Mouse (Mus musculus) intestine, postnatal 0 days (tissue): Measurements from ENCODE around the gene Oas3. TPM values are rescaled to one million over a fixed set of nuclear protein-coding genes. Genes with fewer than 3 reads are reported as not detected.
A peak's percentile ranks its signal among the peaks of the same experiment; 100 is the strongest.

ENCODE experiments used
- ATAC-seq: fragments of 200-750 bp; cut with Nextera tagmentation; 2 replicates; pipeline ENCODE4 v1.8.0; 2017; ENCODE audit warnings: mild to moderate bottlenecking, moderate TSS enrichment, moderate library complexity
- H3K27ac ChIP-seq: fragments of 300-500 bp; sonication (generic); 2 replicates; pipeline ENCODE4 v1.5.1; 2014; ENCODE audit warnings: mild to moderate bottlenecking, low read depth, low read length, moderate library complexity
- H3K27me3 ChIP-seq: fragments of 300-500 bp; sonication (generic); replicated peaks from 2 replicates; pipeline ENCODE4 v1.6.1; 2014; ENCODE audit warnings: low read length, mixed read lengths; ENCODE audit not compliant: control insufficient read depth, insufficient read depth
- H3K36me3 ChIP-seq: fragments of 300-500 bp; sonication (generic); 2 replicates; pipeline ENCODE4 v1.6.1; 2014; ENCODE audit warnings: mild to moderate bottlenecking, moderate library complexity; ENCODE audit not compliant: control insufficient read depth, insufficient read depth
- H3K4me1 ChIP-seq: fragments of 300-500 bp; sonication (generic); replicated peaks from 2 replicates; pipeline ENCODE4 v1.6.1; 2014; ENCODE audit warnings: antibody characterized with exemption, low read length, mixed read lengths; ENCODE audit not compliant: control insufficient read depth, insufficient read depth
- H3K4me2 ChIP-seq: fragments of 300-500 bp; sonication (generic); replicated peaks from 2 replicates; pipeline ENCODE4 v1.6.1; 2014; ENCODE audit warnings: low read depth, mild to moderate bottlenecking, moderate library complexity
- H3K4me3 ChIP-seq: fragments of 300-500 bp; sonication (generic); 2 replicates; pipeline ENCODE4 v1.5.1; 2014; ENCODE audit warnings: low read depth, low read length
- H3K9ac ChIP-seq: fragments of 300-500 bp; sonication (generic); 2 replicates; pipeline ENCODE4 v1.6.1; 2014; ENCODE audit warnings: mild to moderate bottlenecking, low read depth, low read length
- H3K9me3 ChIP-seq: fragments of 300-500 bp; sonication (generic); 2 replicates; pipeline ENCODE4 v1.6.1; 2016; ENCODE audit warnings: mixed run types; ENCODE audit not compliant: control insufficient read depth
- CTCF ChIP-seq: sonication (generic); IDR thresholded peaks from 2 replicates; pipeline ENCODE4 v1.5.1; 2016; ENCODE audit warnings: low read depth, mild to moderate bottlenecking, control low read depth, antibody characterized with exemption, moderate library complexity
- WGBS: fragments of 180-500 bp; shearing (Covaris S2); extraction: QIAGEN DNeasy Blood & Tissue Kit; methylation state at CpG from one replicate; pipeline ENCODE4 v1.1.7; 2014; 5-methylcytosine and 5-hydroxymethylcytosine counted together
- polyA plus RNA-seq: library from polyadenylated mRNA; unstranded; fragments of >200 nt; fragmentation: Nextera tagmentation; extraction: Ambion mirVana; gene quantifications from 2 replicates; pipeline ENCODE4 v1.2.1, GENCODE M21; 2015

Oas3 gene
- polyA plus RNA-seq, 1 experiment from 2014 or later, result 0.66 TPM

GRCm38 (mm10) chr5:120782446-120782845, 5.0 kb upstream of the Oas3 start:
- Histone ChIP-seq H3K4me2 (no peak overlapping the region), H3K9ac (no peak overlapping the region), H3K36me3 (no peaks in the 10 kb centered on the region), H3K27me3 (no peaks in the 10 kb centered on the region; the same call in 1 of the 2 replicates), H3K4me3 (no peak overlapping the region), H3K4me1 (no peaks in the 10 kb centered on the region), H3K9me3 (no peaks in the 10 kb centered on the region), H3K27ac (no peak overlapping the region)
- WGBS, result 56% methylated on average over 2 of the region's 2 CpGs
- TF ChIP-seq CTCF, result no peak
- ATAC-seq, result no peak

- no peaks in the 10 kb centered on the region for H3K9me3 ChIP-seq
- H3K27me3 ChIP-seq, result no peaks in the 10 kb centered on the region; the same call in 1 of the 2 replicates
- H3K9ac ChIP-seq, result no peak overlapping the region
- H3K4me3 ChIP-seq, result no peak overlapping the region
- no peaks in the 10 kb centered on the region for H3K36me3 ChIP-seq
- peak; percentile 26; the same call in 1 of the 2 replicates for TF ChIP-seq CTCF
- 100% methylated on average over 1 of the region's 1 CpGs for WGBS
- H3K27ac ChIP-seq, result no peak overlapping the region
- no peak for ATAC-seq
- no peaks in the 10 kb centered on the region for H3K4me1 ChIP-seq
- H3K4me2 ChIP-seq, result no peak overlapping the region
Measured at GRCm38 (mm10) chr5:120781646-120782045, 4.2 kb upstream of the Oas3 start.

- no peak overlapping the region for H3K27ac ChIP-seq
- no peak for ATAC-seq
- TF ChIP-seq CTCF, result no peak
- no peak overlapping the region for H3K9ac ChIP-seq
- 39% methylated on average over 3 of the region's 3 CpGs for WGBS
- H3K27me3 ChIP-seq, result no peaks in the 10 kb centered on the region; the same call in 1 of the 2 replicates
- no peaks in the 10 kb centered on the region for H3K4me1 ChIP-seq
- H3K4me2 ChIP-seq, result no peak overlapping the region
- no peaks in the 10 kb centered on the region for H3K9me3 ChIP-seq
- no peaks in the 10 kb centered on the region for H3K36me3 ChIP-seq
- H3K4me3 ChIP-seq, result no peak overlapping the region
Measured at GRCm38 (mm10) chr5:120779922-120780321, 2.5 kb upstream of the Oas3 start.

GRCm38 (mm10) chr5:120778941-120779340, 1.5 kb upstream of the Oas3 start:
- H3K27ac ChIP-seq, result no peak overlapping the region
- no peak overlapping the region for H3K4me2 ChIP-seq
- no peaks in the 10 kb centered on the region for H3K9me3 ChIP-seq
- no peaks in the 10 kb centered on the region for H3K36me3 ChIP-seq
- no peak for ATAC-seq
- H3K4me3 ChIP-seq, result no peak overlapping the region
- H3K4me1 ChIP-seq, result no peaks in the 10 kb centered on the region
- no peak for TF ChIP-seq CTCF
- no peak overlapping the region for H3K9ac ChIP-seq
- 56% methylated on average over 2 of the region's 2 CpGs for WGBS
- H3K27me3 ChIP-seq, result no peaks in the 10 kb centered on the region; the same call in 1 of the 2 replicates

- no peak overlapping the region for H3K9ac ChIP-seq
- no peaks in the 10 kb centered on the region for H3K27me3 ChIP-seq
- no peak for ATAC-seq
- H3K9me3 ChIP-seq, result no peaks in the 10 kb centered on the region
- no peaks in the 10 kb centered on the region for H3K4me1 ChIP-seq
- no peak for TF ChIP-seq CTCF
- 77% methylated on average over 5 of the region's 5 CpGs for WGBS
- no peak overlapping the region for H3K4me3 ChIP-seq
- H3K4me2 ChIP-seq, result 0 out of 2 replicates have a peak overlapping the region, but pooled peaks have one; percentile 44
- H3K36me3 ChIP-seq, result no peaks in the 10 kb centered on the region
- H3K27ac ChIP-seq, result no peak overlapping the region
Measured at GRCm38 (mm10) chr5:120776801-120777200, 660 bp downstream of the Oas3 start.

GRCm38 (mm10) chr5:120775287-120775985, 2.0 kb downstream of the Oas3 start:
- no peak overlapping the region for H3K4me2 ChIP-seq
- no peak for ATAC-seq

More at GRCm38 (mm10) chr5:120775287-120775985, 2.0 kb downstream of the Oas3 start:
- Histone ChIP-seq H3K4me3 (no peak overlapping the region), H3K4me1 (no peaks in the 10 kb centered on the region), H3K27ac (no peak overlapping the region), H3K9me3 (no peaks in the 10 kb centered on the region), H3K9ac (no peak overlapping the region), H3K27me3 (no peaks in the 10 kb centered on the region), H3K36me3 (no peaks in the 10 kb centered on the region)
- TF ChIP-seq CTCF, result no peak
- 55% methylated on average over 14 of the region's 14 CpGs for WGBS
